Mouse (Mus musculus): ENCODE measurements around the gene Psmd13.
"Not testable (repeated sequence)": the region's sequence is repeated elsewhere in the genome, so short reads cannot be mapped to it uniquely, and the experiment has no call there.

Gene Psmd13

GRCm38 (mm10) chr7:140856785-140857549 lies 24.8 kb upstream of the Psmd13 start, which contains the start of gene Ric8a:
Gene Ric8a (plus strand): TSS chr7:140856957.
- DNase-seq (ENCODE audit: low spot score in 2 of 2), result peak; percentile 89 to 94

GRCm38 (mm10) chr7:140857550-140858505 lies 23.9 kb upstream of the Psmd13 start, which contains the start of gene Bet1l:
Gene Bet1l (minus strand): TSS chr7:140857577.
- peak in 1 of 2 experiments; percentile 71 for DNase-seq (ENCODE audit: low spot score in 2 of 2)

GRCm38 (mm10) chr7:140858746-140859145 lies 23.0 kb upstream of the Psmd13 start:
- peak in 1 of 2 experiments; percentile 66 for DNase-seq (ENCODE audit: low spot score in 2 of 2)

GRCm38 (mm10) chr7:140859997-140860396 lies 21.8 kb upstream of the Psmd13 start:
- no peak for DNase-seq (ENCODE audit: low spot score in 2 of 2)

- DNase-seq (ENCODE audit: low spot score in 2 of 2), result peak in 1 of 2 experiments; percentile 60
Measured at GRCm38 (mm10) chr7:140860728-140861127, 21.0 kb upstream of the Psmd13 start.

GRCm38 (mm10) chr7:140864761-140865160 lies 17.0 kb upstream of the Psmd13 start:
- no peak for DNase-seq (ENCODE audit: low spot score in 2 of 2)

GRCm38 (mm10) chr7:140874224-140874623 lies 7.5 kb upstream of the Psmd13 start:
- DNase-seq (ENCODE audit: low spot score in 2 of 2), result no peak

- no peak for DNase-seq (ENCODE audit: low spot score in 2 of 2)
Measured at GRCm38 (mm10) chr7:140877364-140877763, 4.4 kb upstream of the Psmd13 start.

GRCm38 (mm10) chr7:140879355-140879754 lies 2.4 kb upstream of the Psmd13 start:
- no peak for DNase-seq (ENCODE audit: low spot score in 2 of 2)

- DNase-seq (ENCODE audit: low spot score in 2 of 2), result no peak
Measured at GRCm38 (mm10) chr7:140880419-140880818, 1.3 kb upstream of the Psmd13 start.

- DNase-seq (ENCODE audit: low spot score in 2 of 2), result no peak
Measured at GRCm38 (mm10) chr7:140880865-140881515, 778 bp upstream of the Psmd13 start.

- no peak for DNase-seq (ENCODE audit: low spot score in 2 of 2)
Measured at GRCm38 (mm10) chr7:140882469-140882803, 668 bp downstream of the Psmd13 start.

- DNase-seq (ENCODE audit: low spot score in 2 of 2), result not testable (repeated sequence)
Measured at GRCm38 (mm10) chr7:140890636-140891035, 8.9 kb downstream of the Psmd13 start.

- no peak for DNase-seq (ENCODE audit: low spot score in 2 of 2)
Measured at GRCm38 (mm10) chr7:140894031-140894430, 12.3 kb downstream of the Psmd13 start.

GRCm38 (mm10) chr7:140894611-140895010 lies 12.8 kb downstream of the Psmd13 start:
- DNase-seq (ENCODE audit: low spot score in 2 of 2), result no peak

GRCm38 (mm10) chr7:140897863-140898262 lies 16.1 kb downstream of the Psmd13 start:
- no peak for DNase-seq (ENCODE audit: low spot score in 2 of 2)

GRCm38 (mm10) chr7:140899121-140899520 lies 17.4 kb downstream of the Psmd13 start:
- DNase-seq (ENCODE audit: low spot score in 2 of 2), result no peak

GRCm38 (mm10) chr7:140900220-140900619 lies 18.5 kb downstream of the Psmd13 start, which contains the start of gene Cox8b:
Gene Cox8b (minus strand): TSS chr7:140900446.
- DNase-seq (ENCODE audit: low spot score in 2 of 2), result no peak

- no peak for DNase-seq (ENCODE audit: low spot score in 2 of 2)
Measured at GRCm38 (mm10) chr7:140902036-140902875, 20.5 kb downstream of the Psmd13 start.

GRCm38 (mm10) chr7:140903212-140903611 lies 21.4 kb downstream of the Psmd13 start:
- peak; percentile 70 to 90 for DNase-seq (ENCODE audit: low spot score in 2 of 2)

GRCm38 (mm10) chr7:140905642-140906081 lies 23.9 kb downstream of the Psmd13 start:
- DNase-seq (ENCODE audit: low spot score in 2 of 2), result no peak

All from spleen, postnatal 4 days (tissue).